Mouse (Mus musculus) forebrain, embryonic 11.5 days (tissue): ENCODE data around the gene Zmynd19. TPM values are rescaled to one million over a fixed set of nuclear protein-coding genes. Genes with fewer than 3 reads are reported as not detected.
"Not testable (repeated sequence)": the region's sequence is repeated elsewhere in the genome, so short reads cannot be mapped to it uniquely, and the experiment has no call there.

Experiments used
- ATAC-seq: fragments of 200-750 bp; cut with Nextera tagmentation; replicated peaks from 2 replicates; pipeline ENCODE4 v1.8.0; 2017; ENCODE audit warnings: moderate TSS enrichment; ENCODE audit not compliant: low FRiP score
- DNase-seq: peaks from one replicate; pipeline ENCODE4 v3.0.0-alpha.2; 2017; ENCODE audit warnings: low spot score
- H3K27ac ChIP-seq: fragments of 300-500 bp; sonication (generic); 2 replicates; pipeline ENCODE4 v1.5.1; 2014; ENCODE audit warnings: low read depth, low read length
- H3K27me3 ChIP-seq: fragments of 300-500 bp; sonication (generic); 2 replicates; pipeline ENCODE4 v1.6.1; 2014; ENCODE audit warnings: mild to moderate bottlenecking, low read length, mixed read lengths; ENCODE audit not compliant: control insufficient read depth, insufficient read depth
- H3K36me3 ChIP-seq: fragments of 300-500 bp; sonication (generic); 2 replicates; pipeline ENCODE4 v1.6.1; 2014; ENCODE audit warnings: mild to moderate bottlenecking, low read length, moderate library complexity, mixed read lengths; ENCODE audit not compliant: control insufficient read depth, insufficient read depth
- H3K4me1 ChIP-seq: fragments of 300-500 bp; sonication (generic); replicated peaks from 2 replicates; pipeline ENCODE4 v1.6.1; 2014; ENCODE audit warnings: low read length, mixed read lengths; ENCODE audit not compliant: control insufficient read depth, insufficient read depth
- H3K4me2 ChIP-seq: fragments of 300-500 bp; sonication (generic); 2 replicates; pipeline ENCODE4 v1.6.1; 2014; ENCODE audit warnings: low read depth, mild to moderate bottlenecking, low read length, moderate library complexity, mixed read lengths; ENCODE audit not compliant: severe bottlenecking
- H3K4me3 ChIP-seq: fragments of 300-500 bp; sonication (generic); 2 replicates; pipeline ENCODE4 v1.5.1; 2014; ENCODE audit warnings: low read depth, low read length
- H3K9ac ChIP-seq: fragments of 300-500 bp; sonication (generic); 2 replicates; pipeline ENCODE4 v1.6.1; 2014; ENCODE audit warnings: low read length
- H3K9me3 ChIP-seq: fragments of 300-500 bp; sonication (generic); 2 replicates; pipeline ENCODE4 v1.6.1; 2016; ENCODE audit warnings: low read length, mixed read lengths; ENCODE audit not compliant: control insufficient read depth
- WGBS: fragments of 180-500 bp; shearing (Covaris S2); extraction: QIAGEN DNeasy Blood & Tissue Kit; methylation state at CpG from one replicate; pipeline ENCODE4 v1.1.7; 2014; 5-methylcytosine and 5-hydroxymethylcytosine counted together
- polyA plus RNA-seq: library from polyadenylated mRNA; unstranded; fragments of >200 nt; fragmentation: Nextera tagmentation; extraction: Ambion mirVana; gene quantifications from 2 replicates; pipeline ENCODE4 v1.2.1, GENCODE M21; 2014

The Zmynd19 gene
- polyA plus RNA-seq, 1 experiment from 2014 or later = 38.2 TPM

DNA sequence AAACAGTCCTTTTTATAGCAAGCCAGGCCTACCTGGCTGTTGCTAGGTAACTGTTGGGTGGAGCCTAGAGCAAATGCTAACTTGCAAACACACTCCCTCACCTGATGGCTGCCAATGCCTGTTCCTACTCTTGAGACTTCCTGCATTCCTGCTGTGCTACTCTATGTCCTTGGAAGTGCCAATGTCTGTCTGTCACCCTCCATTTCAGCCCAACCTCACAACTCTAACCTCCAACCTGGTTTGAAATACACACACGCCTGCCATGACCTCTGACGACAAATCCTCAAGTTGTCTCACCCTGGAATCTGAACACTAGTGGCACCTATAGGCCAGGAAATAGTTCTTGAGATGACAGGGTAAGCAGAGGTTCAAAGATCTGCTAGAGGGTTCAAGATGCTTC, 20.5 kb upstream of the Zmynd19 start:
- no peak for DNase-seq
- 78% methylated on average over 2 of the region's 2 CpGs for WGBS
- no peaks in the 10 kb centered on the region for H3K27me3 ChIP-seq
- no peaks in the 10 kb centered on the region for H3K4me1 ChIP-seq
- H3K36me3 ChIP-seq = no peaks in the 10 kb centered on the region
- H3K9ac ChIP-seq = no peak overlapping the region
- no peak for ATAC-seq
- H3K4me3 ChIP-seq = no peak overlapping the region
- no peak overlapping the region for H3K4me2 ChIP-seq
- H3K9me3 ChIP-seq = no peaks in the 10 kb centered on the region
- no peak overlapping the region for H3K27ac ChIP-seq

- no peak for DNase-seq
- no peak overlapping the region for H3K4me2 ChIP-seq
- H3K9me3 ChIP-seq = no peaks in the 10 kb centered on the region
- H3K9ac ChIP-seq = no peak overlapping the region
- H3K4me1 ChIP-seq = no peaks in the 10 kb centered on the region
- H3K27me3 ChIP-seq = no peaks in the 10 kb centered on the region; the same call in 1 of the 2 replicates
- no peak overlapping the region for H3K27ac ChIP-seq
- no peak overlapping the region for H3K4me3 ChIP-seq
- ATAC-seq = no peak
- no peaks in the 10 kb centered on the region for H3K36me3 ChIP-seq
- WGBS = 90% methylated on average over 5 of the region's 5 CpGs
Measured at GRCm38 (mm10) chr2:24929593-24929992, 20.0 kb upstream of the Zmynd19 start.

DNA sequence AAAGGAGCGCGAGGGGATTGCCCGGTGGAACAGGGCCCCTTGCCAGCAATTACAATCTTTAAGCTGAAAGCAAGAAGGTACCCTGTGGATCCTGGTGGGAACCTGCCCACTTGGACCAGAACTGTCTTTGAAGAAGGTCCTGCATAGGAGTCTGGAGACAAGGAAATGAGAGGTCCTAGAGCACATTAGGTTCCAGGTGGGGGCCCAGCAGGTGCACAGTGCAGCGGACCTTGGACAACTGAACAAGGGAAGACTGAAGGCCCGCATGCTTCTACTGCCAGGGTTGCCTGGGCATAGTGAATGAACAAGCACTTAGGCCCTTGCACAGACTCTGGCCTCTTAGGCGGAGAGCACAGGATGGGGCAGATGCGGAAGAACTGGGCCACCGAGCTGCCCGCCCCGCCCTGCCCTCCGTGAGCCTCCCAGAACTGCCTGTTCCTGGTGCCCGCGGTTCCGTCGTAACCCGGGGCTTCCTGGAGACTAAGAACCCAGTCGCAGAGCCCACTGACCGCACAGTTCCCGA, 15.1 kb upstream of the Zmynd19 start:
- 3% methylated on average over 19 of the region's 19 CpGs for WGBS

DNA sequence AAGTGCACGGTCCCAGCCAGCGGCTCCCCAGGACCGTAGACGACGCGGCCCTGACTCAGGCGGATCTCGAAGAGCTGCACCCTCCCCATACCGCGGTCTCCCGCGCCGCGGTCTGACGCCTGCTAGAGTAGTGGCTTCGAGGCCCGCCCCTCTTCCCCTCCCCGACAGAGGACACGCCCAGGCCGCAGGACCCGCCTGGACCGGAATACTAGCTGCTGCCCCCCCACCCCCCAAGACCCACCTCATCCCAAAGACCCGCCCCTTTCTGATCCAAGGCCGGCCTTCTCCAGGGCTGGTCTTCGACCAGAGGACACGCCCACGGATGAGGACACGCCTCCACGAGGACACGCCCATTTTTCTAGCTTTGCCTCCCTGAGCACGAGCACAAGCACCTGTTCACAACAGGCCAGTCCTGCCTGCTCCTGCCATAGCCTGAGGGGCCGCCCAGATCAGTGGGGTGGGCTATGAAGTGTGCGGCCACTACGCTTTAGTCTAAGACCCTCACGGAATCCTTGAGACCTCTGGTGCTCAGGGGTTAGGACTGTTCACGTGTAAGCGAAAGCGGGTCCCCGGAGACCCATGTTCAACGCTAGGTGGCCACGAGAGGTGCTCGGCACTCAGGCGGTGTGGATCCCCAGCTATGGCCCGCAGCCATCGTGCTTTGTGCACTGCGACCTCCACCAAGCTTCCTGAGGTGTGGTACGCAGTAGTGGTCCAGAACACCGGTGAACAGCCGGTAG, 14.4 kb upstream of the Zmynd19 start, which contains the start of gene Arrdc1:
TSS of gene Arrdc1 (minus strand) at position 196 of the 740 bp plus-strand sequence.
- peak; percentile 96 for DNase-seq
- H3K4me1 ChIP-seq = peaks cover 2% of the 10 kb centered on the region; the same call in 1 of the 2 replicates
- no peaks in the 10 kb centered on the region for H3K36me3 ChIP-seq
- no peak within 1 kb of the TSS for H3K27ac ChIP-seq
- H3K9me3 ChIP-seq = no peaks in the 10 kb centered on the region
- H3K4me2 ChIP-seq = peak within 1 kb of the TSS; percentile 96
- peak within 1 kb of the TSS; percentile 66 for H3K9ac ChIP-seq
- no peaks in the 10 kb centered on the region; the same call in 1 of the 2 replicates for H3K27me3 ChIP-seq
- under 1% methylated on average over 47 of the region's 49 CpGs for WGBS
- H3K4me3 ChIP-seq = peak within 1 kb of the TSS; percentile 52
- peak; percentile 93 for ATAC-seq

More for the DNA sequence above, 15.1 kb upstream of the Zmynd19 start:
- no peak for DNase-seq
- peak overlapping the region; percentile 66 for H3K9ac ChIP-seq
- no peaks in the 10 kb centered on the region for H3K36me3 ChIP-seq
- H3K4me1 ChIP-seq = peaks cover 2% of the 10 kb centered on the region; the same call in 1 of the 2 replicates
- ATAC-seq = peak; percentile 42
- peak overlapping the region; percentile 52 for H3K4me3 ChIP-seq
- peak overlapping the region; percentile 96 for H3K4me2 ChIP-seq
- H3K27me3 ChIP-seq = no peaks in the 10 kb centered on the region; the same call in 1 of the 2 replicates
- H3K9me3 ChIP-seq = no peaks in the 10 kb centered on the region
- H3K27ac ChIP-seq = no peak overlapping the region

GRCm38 (mm10) chr2:24942092-24942491, 7.5 kb upstream of the Zmynd19 start:
- ATAC-seq (no peak), DNase-seq (no peak)
- Histone ChIP-seq H3K4me2 (no peak overlapping the region), H3K27me3 (no peaks in the 10 kb centered on the region), H3K27ac (no peak overlapping the region), H3K36me3 (no peaks in the 10 kb centered on the region), H3K9ac (no peak overlapping the region), H3K4me1 (no peaks in the 10 kb centered on the region), H3K9me3 (no peaks in the 10 kb centered on the region), H3K4me3 (no peak overlapping the region)
- 78% methylated on average over 4 of the region's 4 CpGs for WGBS

- H3K4me1 ChIP-seq, H3K9me3 ChIP-seq, H3K36me3 ChIP-seq, H3K9ac ChIP-seq, H3K4me2 ChIP-seq, ATAC-seq, H3K4me3 ChIP-seq, H3K27me3 ChIP-seq, H3K27ac ChIP-seq, DNase-seq: not testable (repeated sequence)
- 40% methylated on average over 2 of the region's 2 CpGs for WGBS
Measured at GRCm38 (mm10) chr2:24944304-24944703, 5.3 kb upstream of the Zmynd19 start.

- H3K9me3 ChIP-seq = no peaks in the 10 kb centered on the region
- H3K9ac ChIP-seq = peak overlapping the region; percentile 92
- peaks cover 5% of the 10 kb centered on the region; the same call in 1 of the 2 replicates for H3K4me1 ChIP-seq
- no peaks in the 10 kb centered on the region for H3K27me3 ChIP-seq
- no peak overlapping the region for H3K27ac ChIP-seq
- H3K36me3 ChIP-seq = no peaks in the 10 kb centered on the region; the same call in 1 of the 2 replicates
- under 1% methylated on average over 31 of the region's 31 CpGs for WGBS
- H3K4me2 ChIP-seq = peak overlapping the region; percentile 67
- peak overlapping the region; percentile 94 for H3K4me3 ChIP-seq
- ATAC-seq = no peak
- DNase-seq = peak; percentile 61
Measured at GRCm38 (mm10) chr2:24950189-24950535, 570 bp downstream of the Zmynd19 start.

DNA sequence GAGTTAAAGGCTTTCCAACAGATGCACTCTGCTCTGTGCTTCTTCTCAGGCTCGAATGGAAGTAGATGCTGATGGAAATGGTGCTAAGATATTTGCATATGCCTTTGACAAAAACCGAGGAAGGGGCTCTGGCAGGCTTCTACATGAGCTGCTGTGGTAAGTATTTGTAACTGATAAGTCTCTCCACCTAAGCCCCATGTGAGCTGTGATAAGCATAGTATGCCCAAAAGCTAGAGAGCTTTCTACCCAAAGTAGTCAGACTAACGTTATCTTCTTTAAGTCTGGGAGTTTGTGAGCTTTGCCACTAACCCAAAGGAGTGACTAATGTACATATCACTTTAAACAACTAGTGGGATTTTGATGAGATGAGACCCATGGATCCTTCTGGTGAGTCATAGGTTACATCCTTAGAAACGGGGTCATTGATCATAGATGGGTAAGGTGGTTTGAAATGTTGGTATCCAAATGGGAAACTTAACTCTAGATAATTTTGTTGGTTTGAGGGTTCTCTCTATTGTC, 3.0 kb downstream of the Zmynd19 start:
- ATAC-seq = no peak
- WGBS = 87% methylated on average over 4 of the region's 4 CpGs

More for the DNA sequence above, 3.0 kb downstream of the Zmynd19 start:
- H3K4me2 ChIP-seq = no peak overlapping the region
- H3K27me3 ChIP-seq = no peaks in the 10 kb centered on the region
- H3K4me1 ChIP-seq = peaks cover 5% of the 10 kb centered on the region; the same call in 1 of the 2 replicates
- H3K9me3 ChIP-seq = no peaks in the 10 kb centered on the region
- no peak overlapping the region for H3K27ac ChIP-seq
- DNase-seq = no peak
- H3K9ac ChIP-seq = no peak overlapping the region
- no peak overlapping the region for H3K4me3 ChIP-seq
- H3K36me3 ChIP-seq = peaks cover under 1% of the 10 kb centered on the region; the same call in 1 of the 2 replicates
